Mouse (Mus musculus): ENCODE measurements around the gene Vmn2r73. TPM values are rescaled to one million over a fixed set of nuclear protein-coding genes. Genes with fewer than 3 reads are reported as not detected.
A peak's percentile ranks its signal among the peaks of the same experiment; 100 is the strongest.
"Not testable (repeated sequence)": the region's sequence is repeated elsewhere in the genome, so short reads cannot be mapped to it uniquely, and the experiment has no call there.

Vmn2r73 gene
- polyA plus RNA-seq (2015; fragmentation: Nextera tagmentation; extraction: Ambion mirVana) = not detected in 2 replicates

DNA sequence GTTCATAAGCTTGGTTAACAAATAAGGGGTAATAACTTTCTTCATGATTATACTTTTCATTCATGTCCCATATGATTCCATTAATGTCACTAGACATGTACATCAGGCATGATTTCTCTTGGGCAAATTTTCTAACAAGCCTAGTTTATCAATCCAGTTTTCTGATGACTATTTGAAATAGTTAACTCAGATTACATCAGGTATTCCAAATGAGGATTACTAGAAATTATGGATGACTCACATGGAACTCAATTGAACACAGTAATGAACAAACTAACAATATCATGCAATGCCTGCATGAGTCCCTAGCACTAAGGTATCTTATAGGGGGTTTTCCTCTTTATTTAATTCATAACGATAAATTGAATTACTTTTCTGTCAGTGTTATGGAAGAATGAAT is at the start of gene Vmn2r73:
Vmn2r73 (minus strand) TSS at position 101 of the 400 bp plus-strand sequence.
- ATAC-seq (no peak), DNase-seq (ENCODE audit: low spot score) (no peak)
- no peak within 1 kb of the TSS for H3K4me2 ChIP-seq (replicated peaks; ENCODE audit: low read depth, low read length)
- no peaks in the 10 kb centered on the region for H3K36me3 ChIP-seq (ENCODE audit: insufficient read depth, low read length)
- WGBS = 68% methylated on average over 1 of the region's 1 CpGs
- TF ChIP-seq EP300 (IDR thresholded peaks at IDR 0.05) = no peak
- no peak for TF ChIP-seq CTCF (IDR thresholded peaks at IDR 0.05)
- H3K27me3 ChIP-seq (replicated peaks; ENCODE audit: insufficient read depth, low read length) = no peaks in the 10 kb centered on the region
- no peaks in the 10 kb centered on the region for H3K4me1 ChIP-seq (ENCODE audit: insufficient read depth, low read depth, low read length)
- H3K9me3 ChIP-seq (ENCODE audit: low read length) = no peaks in the 10 kb centered on the region; the same call in 1 of the 2 replicates
- no peak within 1 kb of the TSS for H3K9ac ChIP-seq (replicated peaks; ENCODE audit: low read depth)
- no peak within 1 kb of the TSS for H3K4me3 ChIP-seq (ENCODE audit: low read depth, low read length)
- H3K27ac ChIP-seq (ENCODE audit: low read length) = no peak within 1 kb of the TSS

DNA sequence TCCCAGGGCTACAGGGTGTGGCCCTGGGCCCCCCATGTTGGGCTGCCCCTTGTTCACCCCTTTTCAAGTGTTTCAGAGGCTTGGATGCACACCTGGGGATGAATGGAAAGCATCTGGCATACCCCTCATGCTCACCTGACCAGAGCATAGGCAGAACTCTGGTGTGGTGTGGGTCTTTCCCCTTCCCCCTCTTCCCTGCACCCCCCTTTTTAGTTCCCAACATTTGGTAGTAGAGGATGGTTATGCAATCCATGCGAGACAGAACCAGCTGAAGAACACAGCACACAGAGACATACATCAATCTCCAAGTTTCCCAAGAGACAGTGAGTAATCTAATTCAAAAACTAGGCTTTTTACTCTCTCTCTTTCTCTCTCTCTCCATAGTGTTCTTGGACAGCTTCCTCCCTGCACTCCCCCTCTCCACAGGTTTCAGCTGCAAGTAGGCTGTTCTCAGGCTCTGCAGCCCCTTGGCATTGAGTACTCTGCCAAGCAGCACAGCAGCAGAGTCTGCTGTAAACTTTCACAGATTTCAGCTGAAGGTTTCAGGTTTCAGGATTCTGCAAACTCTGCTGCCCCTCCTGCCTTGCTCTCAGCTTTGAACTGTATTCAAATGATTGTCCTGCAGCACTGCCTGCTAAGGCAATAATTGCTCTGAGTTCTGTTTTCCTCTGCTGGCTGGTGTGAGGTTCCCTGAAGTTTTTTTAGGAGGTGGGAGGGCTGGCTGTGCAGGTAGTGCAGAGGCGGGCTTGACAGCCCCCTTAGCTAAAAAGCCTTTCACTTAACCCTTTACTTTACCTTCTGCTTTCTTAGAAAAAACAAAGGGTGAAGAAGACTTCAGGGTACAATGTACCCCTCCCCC is 35.7 kb downstream of the Vmn2r73 start:
- no peak overlapping the region for H3K9ac ChIP-seq (replicated peaks; ENCODE audit: low read depth)
- no peak for ATAC-seq
- no peaks in the 10 kb centered on the region for H3K27me3 ChIP-seq (replicated peaks; ENCODE audit: insufficient read depth, low read length)
- H3K4me2 ChIP-seq (replicated peaks; ENCODE audit: low read depth, low read length) = no peak overlapping the region
- no peaks in the 10 kb centered on the region for H3K4me1 ChIP-seq (ENCODE audit: insufficient read depth, low read depth, low read length)
- H3K27ac ChIP-seq (ENCODE audit: low read length) = no peak overlapping the region
- no peaks in the 10 kb centered on the region for H3K9me3 ChIP-seq (ENCODE audit: low read length)
- no peak overlapping the region for H3K4me3 ChIP-seq (ENCODE audit: low read depth, low read length)
- no peak for TF ChIP-seq EP300 (IDR thresholded peaks at IDR 0.05)
- TF ChIP-seq CTCF (IDR thresholded peaks at IDR 0.05) = no peak
- H3K36me3 ChIP-seq (ENCODE audit: insufficient read depth, low read length) = no peaks in the 10 kb centered on the region
- WGBS = 23% methylated on average over 2 of the region's 2 CpGs
- DNase-seq (ENCODE audit: low spot score) = no peak

DNA sequence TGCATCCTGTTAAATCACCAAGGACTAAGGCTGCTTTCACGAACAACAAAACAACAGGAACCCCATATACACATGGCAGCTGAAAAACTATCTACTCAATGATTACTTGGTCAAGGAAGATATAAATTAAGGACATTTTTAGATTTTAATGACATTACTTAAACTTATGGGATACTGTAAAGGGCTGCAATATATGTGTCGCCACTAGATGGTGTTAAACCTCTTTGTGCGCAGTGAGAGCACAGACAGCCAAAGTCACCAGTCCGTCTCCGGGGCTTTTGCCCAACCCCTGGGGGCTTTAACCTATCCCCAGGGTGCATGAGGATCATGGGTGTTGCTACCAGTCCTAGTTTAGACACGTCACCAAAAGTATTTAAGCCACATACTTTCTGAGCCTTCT is 58.0 kb downstream of the Vmn2r73 start:
- peak; percentile 22 for TF ChIP-seq CTCF (IDR thresholded peaks at IDR 0.05)
- H3K4me3 ChIP-seq (ENCODE audit: low read depth, low read length); H3K27me3 ChIP-seq (replicated peaks; ENCODE audit: insufficient read depth, low read length); H3K9me3 ChIP-seq (ENCODE audit: low read length); H3K27ac ChIP-seq (ENCODE audit: low read length); H3K9ac ChIP-seq (replicated peaks; ENCODE audit: low read depth); H3K4me1 ChIP-seq (ENCODE audit: insufficient read depth, low read depth, low read length); H3K4me2 ChIP-seq (replicated peaks; ENCODE audit: low read depth, low read length); DNase-seq (ENCODE audit: low spot score); ATAC-seq; H3K36me3 ChIP-seq (ENCODE audit: insufficient read depth, low read length): not testable (repeated sequence)
- 10% methylated on average over 6 of the region's 6 CpGs for WGBS

Other genes with a start within 250 kb of the Vmn2r73 start
- gene Vmn2r72, start 121.2 kb downstream of the Vmn2r73 start, polyA plus RNA-seq (2015; fragmentation: Nextera tagmentation; extraction: Ambion mirVana) = not detected in 2 replicates
- gene Vmn2r74, start 85.4 kb upstream of the Vmn2r73 start, polyA plus RNA-seq (2015; fragmentation: Nextera tagmentation; extraction: Ambion mirVana) = not detected in 2 replicates

Measured in lung, postnatal 0 days (tissue).